Comparison of ENCODE assay signal across 9 mouse cellular contexts in genomic region chr11:45799732-45800386, GRCm38 (mm10). TPM values are rescaled to one million over a fixed set of nuclear protein-coding genes. Genes with fewer than 3 reads are reported as not detected.
DNase-seq lines count a peak whose midpoint lies in the region; ATAC-seq and TF ChIP-seq lines count a peak whose summit lies in the region.
"Had no signal": no experiment of that assay in that cellular context is flagged by ENCODE, and none has a peak within 500 bp of the region (broad histone marks: within the 10 kb centered on the region; RNA-seq: fewer than 3 reads in every experiment).

No protein-coding gene starts in this region.

- WGBS in intestine, postnatal 0 days, result 13% methylated on average over 9 of the region's 9 CpGs
- 43% methylated on average over 9 of the region's 9 CpGs for WGBS in liver, embryonic 15.5 days (ENCODE audit: insufficient replicate concordance)

- peaks cover 9% of the 10 kb centered on the region; the same call in 1 of the 2 replicates for H3K4me1 ChIP-seq in intestine, postnatal 0 days (replicated peaks; ENCODE audit: control insufficient read depth, insufficient read depth, low read length)
- H3K4me1 ChIP-seq in liver, embryonic 15.5 days (replicated peaks), result peaks cover 67% of the 10 kb centered on the region

- no peaks in the 10 kb centered on the region for H3K36me3 ChIP-seq in intestine, postnatal 0 days (ENCODE audit: control insufficient read depth, insufficient read depth)
- H3K36me3 ChIP-seq in liver, embryonic 15.5 days (replicated peaks), result no peaks in the 10 kb centered on the region

- peak; percentile 20 for DNase-seq in thymus, postnatal 4 days
- DNase-seq in thymus, adult 18-20 months, result no peak
- DNase-seq in yolk sac, embryonic 10.5 days (ENCODE audit: low spot score), result peak; percentile 63
- no peak for DNase-seq in testis, postnatal 14 days (ENCODE audit: low spot score)
- DNase-seq in urinary bladder, adult 18-20 months (ENCODE audit: low spot score in 2 of 2), result no peak
- no peak for DNase-seq in urinary bladder, postnatal 10 days (ENCODE audit: low spot score)

- peak overlapping the region; percentile 12; the same call in 1 of the 2 replicates for H3K4me3 ChIP-seq in intestine, postnatal 0 days (ENCODE audit: low read depth, low read length)
- H3K4me3 ChIP-seq in liver, embryonic 15.5 days (replicated peaks), result no peak overlapping the region
- H3K4me3 ChIP-seq: erythroblast, embryonic 14.5 days had no signal

- H3K4me2 ChIP-seq in intestine, postnatal 0 days (replicated peaks; ENCODE audit: low read depth), result peak overlapping the region; percentile 53
- H3K4me2 ChIP-seq in liver, embryonic 15.5 days, result peak overlapping the region; percentile 25

- peak overlapping the region; percentile 80 for H3K27ac ChIP-seq in intestine, postnatal 0 days (ENCODE audit: low read depth, low read length)
- peak overlapping the region; percentile 51; the same call in 1 of the 2 replicates for H3K27ac ChIP-seq in liver, embryonic 15.5 days (replicated peaks)

- ATAC-seq in intestine, postnatal 0 days, result peak; percentile 63
- ATAC-seq in liver, embryonic 15.5 days (ENCODE audit: insufficient read depth), result no peak

- no peaks in the 10 kb centered on the region for H3K27me3 ChIP-seq in intestine, postnatal 0 days (replicated peaks; ENCODE audit: control insufficient read depth, insufficient read depth, low read length)
- H3K27me3 ChIP-seq in liver, embryonic 15.5 days, result no peaks in the 10 kb centered on the region

- H3K9me3 ChIP-seq in intestine, postnatal 0 days (ENCODE audit: control insufficient read depth), result no peaks in the 10 kb centered on the region
- H3K9me3 ChIP-seq in liver, embryonic 15.5 days (replicated peaks), result no peaks in the 10 kb centered on the region

- no peak for TF ChIP-seq CTCF in intestine, postnatal 0 days (IDR thresholded peaks at IDR 0.05; ENCODE audit: low read depth)

- H3K9ac ChIP-seq in intestine, postnatal 0 days (ENCODE audit: low read depth, low read length), result peak overlapping the region; percentile 27
- no peak overlapping the region for H3K9ac ChIP-seq in liver, embryonic 15.5 days

RNA-seq across cellular contexts. Expression of gene Clint1, which starts 52.0 kb away (rescaled TPM):
- 171 and 185 TPM in 2 replicates for polyA plus RNA-seq in intestine, postnatal 0 days (2015; fragmentation: Nextera tagmentation; extraction: Ambion mirVana)
- 53.8 and 62.1 TPM in 2 replicates for polyA plus RNA-seq in liver, embryonic 15.5 days (2015; fragmentation: Nextera tagmentation; extraction: Ambion mirVana)

Comparison
In these comparisons a context has a peak if more than half of its experiments do, and no peak if none do; other contexts are left out.
1. DNase-seq: peak in thymus, postnatal 4 days (single experiment) and yolk sac, embryonic 10.5 days (single experiment); none in thymus, adult 18-20 months (0 of 2), testis, postnatal 14 days (single experiment), urinary bladder, adult 18-20 months (0 of 2) and urinary bladder, postnatal 10 days (single experiment).